Mouse (Mus musculus) CD4-positive helper T cell, adult 2 months (primary cell): Measurements from ENCODE around the gene Fmnl1.
A peak's percentile ranks its signal among the peaks of the same experiment; 100 is the strongest.

Experiments
- DNase-seq: peaks from one replicate; pipeline ENCODE4 v3.0.0-alpha.2; 2012; ENCODE audit warnings: low read depth, missing footprints, low spot score

The Fmnl1 gene

GRCm38 (mm10) chr11:103181349-103181748 is 10.4 kb downstream of the Fmnl1 start:
- no peak for DNase-seq

GRCm38 (mm10) chr11:103181911-103182310 is 11.0 kb downstream of the Fmnl1 start:
- no peak for DNase-seq

DNA sequence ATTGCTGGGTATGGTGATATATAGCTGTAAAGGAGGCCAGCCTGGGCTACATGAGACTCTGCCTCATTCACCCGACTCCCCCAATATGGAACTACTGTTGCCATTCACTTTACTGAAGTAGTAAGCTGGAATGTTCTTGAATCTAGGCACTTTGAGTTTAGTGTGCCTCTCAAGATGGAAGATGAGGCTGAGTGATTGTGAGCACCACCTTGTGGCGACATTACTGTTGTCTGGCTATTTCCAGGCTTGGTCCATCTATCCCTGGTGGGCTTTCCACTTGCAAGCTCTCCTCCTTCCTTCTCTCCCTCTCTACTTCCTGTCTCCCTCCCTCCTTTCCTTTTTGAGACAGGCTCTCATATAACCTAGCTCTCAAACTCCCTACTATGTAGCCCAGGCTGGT is 14.0 kb downstream of the Fmnl1 start:
- peak; percentile 63 for DNase-seq

GRCm38 (mm10) chr11:103192230-103192955 is 21.5 kb downstream of the Fmnl1 start:
- DNase-seq, result no peak

- DNase-seq, result no peak
These were observed 22.3 kb downstream of the Fmnl1 start for GRCm38 (mm10) chr11:103192956-103193824.

GRCm38 (mm10) chr11:103193825-103194168 is 22.9 kb downstream of the Fmnl1 start:
- no peak for DNase-seq

GRCm38 (mm10) chr11:103195236-103195635 is 24.3 kb downstream of the Fmnl1 start:
- no peak for DNase-seq

GRCm38 (mm10) chr11:103195656-103196055 is 24.7 kb downstream of the Fmnl1 start:
- DNase-seq, result no peak

DNA sequence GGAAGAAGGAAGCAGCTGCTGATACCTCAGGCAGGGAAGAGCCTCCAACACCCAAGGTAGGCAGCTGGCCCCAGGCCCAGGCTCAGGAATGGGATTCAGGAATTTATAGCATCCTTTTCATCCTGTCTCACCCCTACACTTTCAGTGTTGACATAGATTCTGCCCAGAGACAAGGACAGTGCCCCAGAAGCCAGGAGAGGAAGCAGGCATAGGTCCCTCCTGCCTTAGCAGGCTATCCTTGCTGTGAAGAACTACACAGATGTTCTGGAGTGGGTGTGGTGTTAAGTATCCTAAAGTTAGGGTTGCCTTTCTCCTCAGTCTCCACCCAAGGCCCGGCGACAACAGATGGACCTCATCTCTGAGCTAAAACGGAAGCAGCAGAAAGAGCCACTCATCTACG is 26.4 kb downstream of the Fmnl1 start:
- DNase-seq, result no peak

GRCm38 (mm10) chr11:103198339-103198738 is 27.4 kb downstream of the Fmnl1 start:
- DNase-seq, result no peak

GRCm38 (mm10) chr11:103198911-103199803 is 28.2 kb downstream of the Fmnl1 start:
- no peak for DNase-seq

- no peak for DNase-seq
These were observed 30.8 kb downstream of the Fmnl1 start for GRCm38 (mm10) chr11:103201664-103202063.

DNA sequence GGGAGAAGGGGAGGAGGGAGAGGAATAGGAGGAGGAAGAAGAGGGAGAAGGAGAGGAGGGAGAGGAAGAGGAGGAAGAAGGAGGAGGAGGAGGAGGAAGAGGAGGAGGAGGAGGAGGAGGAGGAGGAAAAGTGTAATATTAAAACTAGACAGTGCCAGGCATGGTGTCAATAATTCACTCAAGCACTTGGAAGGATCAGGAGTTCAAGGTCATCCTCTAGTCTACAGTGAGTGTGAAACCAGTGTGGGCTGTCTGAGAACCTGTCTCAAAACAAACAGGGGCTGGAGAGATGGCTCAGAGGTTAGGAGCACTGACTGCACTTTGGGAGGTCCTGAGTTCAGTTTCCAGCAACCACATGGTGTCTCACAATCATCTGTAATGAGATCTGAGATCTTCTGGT is 31.5 kb downstream of the Fmnl1 start:
- DNase-seq, result no peak

- no peak for DNase-seq
These were observed 35.3 kb downstream of the Fmnl1 start for GRCm38 (mm10) chr11:103206203-103206602.

DNA sequence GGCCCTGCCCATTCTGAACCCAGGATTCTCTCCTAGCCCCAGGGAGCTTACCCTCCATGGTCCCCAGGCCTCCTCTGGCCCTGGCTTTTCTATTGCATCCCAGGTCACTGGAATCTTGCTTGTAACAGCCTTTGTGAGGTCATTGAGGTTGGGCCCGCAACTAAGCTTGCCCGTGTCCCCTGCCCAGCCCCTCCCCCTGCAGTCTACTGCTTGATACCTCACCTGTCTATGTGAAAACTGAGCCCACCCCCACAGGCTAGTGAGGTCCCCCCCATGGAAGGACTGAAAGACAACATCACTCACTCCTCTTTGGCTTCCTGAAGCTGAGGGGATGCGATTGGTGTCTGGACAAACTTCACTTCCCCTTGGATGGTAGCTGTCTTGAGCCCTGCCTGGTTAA is 37.6 kb downstream of the Fmnl1 start, which contains the start of gene 1700023F06Rik:
Gene 1700023F06Rik, minus strand, starts transcription at position 101 of the 400 bp plus-strand sequence.
- DNase-seq, result no peak

DNA sequence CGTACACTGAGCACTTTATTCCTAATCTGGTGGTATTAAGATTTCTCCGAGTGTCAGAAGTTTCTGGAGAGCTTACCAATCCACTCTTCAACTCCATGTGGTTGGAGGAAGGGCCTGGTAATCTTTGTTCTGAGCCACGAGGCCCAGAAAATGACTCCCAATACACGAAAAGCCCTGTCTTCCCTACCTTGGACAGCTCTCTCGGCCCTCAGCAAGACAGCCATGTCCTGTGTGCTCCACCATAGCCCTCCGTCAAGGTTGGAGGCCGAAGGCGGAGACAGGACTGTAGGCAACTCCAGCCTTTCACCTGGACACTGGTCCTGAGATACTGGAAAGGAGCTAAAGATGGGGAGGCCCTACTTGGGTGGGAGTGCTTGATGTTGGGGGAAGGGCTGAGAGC is 39.4 kb downstream of the Fmnl1 start:
- no peak for DNase-seq

DNA sequence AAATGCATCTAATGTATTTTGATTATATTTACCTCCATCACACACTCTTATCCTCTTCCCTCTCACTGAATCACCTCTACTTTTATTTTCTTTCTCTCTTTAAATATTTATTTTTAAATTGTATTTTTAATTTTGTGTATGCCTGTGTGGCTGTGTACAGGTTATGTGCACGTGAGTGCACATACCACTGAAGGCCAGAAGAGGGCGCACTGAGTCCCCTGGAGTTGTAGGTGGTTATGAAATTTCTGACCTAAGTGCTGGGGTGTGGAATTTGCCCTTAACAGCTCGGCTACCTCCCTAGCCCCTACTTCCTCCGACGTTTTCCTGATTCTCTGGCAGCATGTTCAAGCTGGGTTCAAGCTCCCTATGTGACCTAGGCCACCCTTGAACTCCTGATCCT is 42.8 kb downstream of the Fmnl1 start:
- DNase-seq, result no peak

DNA sequence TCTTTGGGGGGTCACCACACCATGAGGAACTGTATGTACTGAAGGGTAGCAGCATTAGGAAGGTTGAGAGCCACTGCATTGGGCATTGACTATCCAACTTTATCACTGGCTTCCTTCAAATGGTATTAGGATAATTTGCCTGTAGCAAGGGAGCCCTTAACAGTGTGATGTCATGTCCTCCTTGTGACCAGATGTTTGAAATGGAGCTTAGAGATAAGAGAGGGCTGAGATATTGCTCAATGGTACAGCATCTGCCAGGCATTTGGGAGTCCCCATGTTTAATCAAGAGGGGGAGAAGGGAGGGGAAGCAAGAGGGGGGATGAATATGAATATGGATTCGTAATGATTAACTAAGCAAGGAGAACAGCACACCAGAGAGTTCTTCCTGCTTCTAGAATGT is 44.4 kb downstream of the Fmnl1 start:
- DNase-seq, result no peak

GRCm38 (mm10) chr11:103217790-103218516 is 47.0 kb downstream of the Fmnl1 start, which contains the start of gene Spata32:
Gene Spata32, minus strand, starts transcription at chr11:103218432.
- DNase-seq, result peak; percentile 88

GRCm38 (mm10) chr11:103218517-103218901 is 47.6 kb downstream of the Fmnl1 start:
- DNase-seq, result no peak

DNA sequence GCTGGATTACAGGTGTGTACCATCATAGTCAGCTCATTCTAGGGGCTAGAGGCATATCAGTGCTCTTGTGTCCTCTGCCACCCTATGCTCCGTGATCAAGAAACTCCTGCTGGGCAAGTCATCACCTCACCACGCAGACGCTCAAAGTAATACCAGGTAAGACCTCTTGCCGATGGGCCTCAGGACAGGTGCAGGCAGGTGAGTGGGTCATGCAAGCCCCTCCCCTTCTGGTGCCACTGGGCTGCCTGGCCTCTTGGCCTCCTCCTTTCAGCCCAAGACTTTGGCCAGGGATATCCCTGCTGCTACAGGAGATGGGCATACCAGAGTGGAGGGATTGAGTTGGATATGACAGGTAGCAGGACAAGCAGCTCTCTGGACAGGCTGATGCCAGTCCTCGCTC is 48.4 kb downstream of the Fmnl1 start:
- no peak for DNase-seq
